Mouse (Mus musculus) c-Kit-positive CD71-negative TER-119-negative erythroid progenitor cells, embryonic 14.5 days (primary cell): ENCODE measurements around the gene Galnt16.

ENCODE experiments used
- DNase-seq: peaks from one replicate; pipeline ENCODE4 v3.0.0-alpha.2; 2013; ENCODE audit warnings: low read depth

Galnt16 gene

GRCm38 (mm10) chr12:80517977-80518376 is at the start of gene Galnt16:
Galnt16 (plus strand) TSS chr12:80518277.
- DNase-seq = no peak

- DNase-seq = no peak
Observed at GRCm38 (mm10) chr12:80470206-80470605, 47.9 kb upstream of the Galnt16 start.

- DNase-seq = no peak
Observed at GRCm38 (mm10) chr12:80471926-80472325, 46.2 kb upstream of the Galnt16 start.

- no peak for DNase-seq
Observed at GRCm38 (mm10) chr12:80473731-80474130, 44.3 kb upstream of the Galnt16 start.

- no peak for DNase-seq
Observed at GRCm38 (mm10) chr12:80479986-80480385, 38.1 kb upstream of the Galnt16 start.

GRCm38 (mm10) chr12:80483397-80483796 is 34.7 kb upstream of the Galnt16 start:
- no peak for DNase-seq

GRCm38 (mm10) chr12:80493311-80493710 is 24.8 kb upstream of the Galnt16 start:
- DNase-seq = no peak

- no peak for DNase-seq
Observed at GRCm38 (mm10) chr12:80495691-80496090, 22.4 kb upstream of the Galnt16 start.

GRCm38 (mm10) chr12:80498356-80498755 is 19.7 kb upstream of the Galnt16 start:
- no peak for DNase-seq

- no peak for DNase-seq
Observed at GRCm38 (mm10) chr12:80500506-80500905, 17.6 kb upstream of the Galnt16 start.

GRCm38 (mm10) chr12:80504718-80505117 is 13.4 kb upstream of the Galnt16 start:
- no peak for DNase-seq

GRCm38 (mm10) chr12:80507041-80507745 is 10.9 kb upstream of the Galnt16 start:
- DNase-seq = no peak

- DNase-seq = no peak
Observed at GRCm38 (mm10) chr12:80518393-80518756, 298 bp downstream of the Galnt16 start.

- no peak for DNase-seq
Observed at GRCm38 (mm10) chr12:80518757-80519620, 912 bp downstream of the Galnt16 start.

GRCm38 (mm10) chr12:80519621-80520332 is 1.7 kb downstream of the Galnt16 start:
- no peak for DNase-seq

GRCm38 (mm10) chr12:80522006-80522405 is 3.9 kb downstream of the Galnt16 start:
- DNase-seq = no peak

- DNase-seq = no peak
Observed at GRCm38 (mm10) chr12:80524276-80524921, 6.3 kb downstream of the Galnt16 start.

GRCm38 (mm10) chr12:80525513-80525912 is 7.4 kb downstream of the Galnt16 start:
- DNase-seq = no peak

- DNase-seq = no peak
Observed at GRCm38 (mm10) chr12:80526511-80526910, 8.4 kb downstream of the Galnt16 start.

- DNase-seq = no peak
Observed at GRCm38 (mm10) chr12:80527727-80528389, 9.8 kb downstream of the Galnt16 start.

- no peak for DNase-seq
Observed at GRCm38 (mm10) chr12:80530052-80530451, 12.0 kb downstream of the Galnt16 start.

- DNase-seq = no peak
Observed at GRCm38 (mm10) chr12:80530630-80531029, 12.6 kb downstream of the Galnt16 start.
